Comparison of ENCODE assay signal across 9 mouse cellular contexts in genomic region chr12:91625013-91625412, GRCm38 (mm10). TPM values are rescaled to one million over a fixed set of nuclear protein-coding genes. Genes with fewer than 3 reads are reported as not detected.
DNase-seq lines count a peak whose midpoint lies in the region; TF ChIP-seq lines count a peak whose summit lies in the region.
"Had no signal": no experiment of that assay in that cellular context is flagged by ENCODE, and none has a peak within 500 bp of the region (broad histone marks: within the 10 kb centered on the region; RNA-seq: fewer than 3 reads in every experiment).

No protein-coding gene starts in this region.

- no peak for TF ChIP-seq POLR2A in thymus, adult 2 months (IDR thresholded peaks at IDR 0.05; ENCODE audit: control insufficient read depth, extremely low read depth, insufficient read depth, low read length, poor library complexity)
- no peak for TF ChIP-seq POLR2A in embryonic fibroblast, embryonic 13.5 days (IDR thresholded peaks at IDR 0.05; ENCODE audit: low read depth, low read length)

- no peak overlapping the region for H3K4me3 ChIP-seq in gastrocnemius, adult 2 months
- H3K4me3 ChIP-seq in thymus, adult 2 months (ENCODE audit: control insufficient read depth, insufficient read depth, low read length): no peak overlapping the region
- no peak overlapping the region for H3K4me3 ChIP-seq in embryonic fibroblast, embryonic 13.5 days (ENCODE audit: insufficient read depth, low read length)
- no peak overlapping the region for H3K4me3 ChIP-seq in midbrain, embryonic 10.5 days

- no peaks in the 10 kb centered on the region for H3K4me1 ChIP-seq in thymus, adult 2 months (replicated peaks; ENCODE audit: control insufficient read depth, insufficient read depth, low read length)
- no peaks in the 10 kb centered on the region for H3K4me1 ChIP-seq in embryonic fibroblast, embryonic 13.5 days (ENCODE audit: control insufficient read depth, insufficient read depth, low read length)
- no peaks in the 10 kb centered on the region for H3K4me1 ChIP-seq in midbrain, embryonic 10.5 days

- no peaks in the 10 kb centered on the region for H3K9me3 ChIP-seq in midbrain, embryonic 10.5 days (replicated peaks)

- WGBS in thymus, adult 2 months: 74% methylated on average over 1 of the region's 1 CpGs
- 70% methylated on average over 1 of the region's 1 CpGs for WGBS in midbrain, embryonic 10.5 days

- H3K27me3 ChIP-seq in thymus, adult 2 months (ENCODE audit: control insufficient read depth, insufficient read depth, low read length): no peaks in the 10 kb centered on the region
- H3K27me3 ChIP-seq in midbrain, embryonic 10.5 days (ENCODE audit: low read depth, poor library complexity, severe bottlenecking): no peaks in the 10 kb centered on the region

- peak; percentile 47 for DNase-seq in gastrocnemius, adult 2 months
- DNase-seq in gastrocnemius, adult 8-10 months (ENCODE audit: low spot score in 2 of 2): no peak
- peak; percentile 35 for DNase-seq in thymus, adult 2 months
- DNase-seq in thymus, adult 18-20 months: no peak
- peak; percentile 63 for DNase-seq in naive thymus-derived CD4-positive, alpha-beta T cell, adult 2 months (ENCODE audit: low read depth)
- no peak for DNase-seq in midbrain, embryonic 10.5 days (ENCODE audit: low spot score)
- DNase-seq in cerebellum, adult 8-10 months: no peak

- H3K27ac ChIP-seq in gastrocnemius, adult 2 months: no peak overlapping the region
- no peak overlapping the region for H3K27ac ChIP-seq in thymus, adult 2 months (ENCODE audit: control insufficient read depth, insufficient read depth, low read length)
- no peak overlapping the region for H3K27ac ChIP-seq in embryonic fibroblast, embryonic 13.5 days (ENCODE audit: insufficient read depth, low read length)
- H3K27ac ChIP-seq in midbrain, embryonic 10.5 days (replicated peaks): no peak overlapping the region
- H3K27ac ChIP-seq: macrophage had no signal

- TF ChIP-seq CTCF in gastrocnemius, adult 2 months (IDR thresholded peaks at IDR 0.05): peak; percentile 86
- no peak for TF ChIP-seq CTCF in thymus, adult 2 months (IDR thresholded peaks at IDR 0.05; ENCODE audit: borderline replicate concordance, control insufficient read depth, extremely low read depth, insufficient read depth, low read length, poor library complexity)
- peak; percentile 33; the same call in 1 of the 2 replicates for TF ChIP-seq CTCF in embryonic fibroblast, embryonic 13.5 days (IDR thresholded peaks at IDR 0.05; ENCODE audit: borderline replicate concordance, insufficient read depth, low read length)

- H3K36me3 ChIP-seq in thymus, adult 2 months (ENCODE audit: control insufficient read depth, insufficient read depth, low read length): no peaks in the 10 kb centered on the region
- H3K36me3 ChIP-seq in midbrain, embryonic 10.5 days: no peaks in the 10 kb centered on the region

- intact Hi-C loops in gastrocnemius, adult 2 months (cut with DNase I): loop anchor here (2.0 kb wide), 1 partner anchor 174 kb away; no protein-coding TSS in a partner anchor

RNA-seq across cellular contexts. Expression of gene Gtf2a1, which starts 34.7 kb away (rescaled TPM):
- 10 to 100 TPM; 25.2 to 26.0 TPM for total RNA-seq in gastrocnemius, adult 2 months (2021)
- 10 to 100 TPM; 22.8 to 27.1 (median 25.5) TPM for total RNA-seq in gastrocnemius, adult 8-10 months (2022)
- polyA plus RNA-seq in thymus, adult 2 months (2012; rRNA removed): 16.3 and 20.1 TPM in 2 replicates
- polyA plus RNA-seq in embryonic fibroblast, embryonic 13.5 days (2011; ENCODE audit: insufficient read length, low read depth, missing spikeins): 62.0 and 85.9 TPM in 2 replicates
- polyA plus RNA-seq in midbrain, embryonic 10.5 days (2016; fragmentation: Nextera tagmentation; extraction: Ambion mirVana): 62.9 and 74.4 TPM in 2 replicates

Comparison
In these comparisons a context has a peak if more than half of its experiments do, and no peak if none do; other contexts are left out.
1. DNase-seq: peak in gastrocnemius, adult 2 months (single experiment), thymus, adult 2 months (single experiment) and naive thymus-derived CD4-positive, alpha-beta T cell, adult 2 months (single experiment); none in gastrocnemius, adult 8-10 months (0 of 2), thymus, adult 18-20 months (0 of 2), midbrain, embryonic 10.5 days (single experiment) and cerebellum, adult 8-10 months (single experiment).